Mouse (Mus musculus) megakaryocyte-erythroid progenitor cell, adult 5-6 weeks (primary cell): ENCODE results near the gene Lsm14a. TPM values are rescaled to one million over a fixed set of nuclear protein-coding genes. Genes with fewer than 3 reads are reported as not detected.

ENCODE experiments used
- ATAC-seq: replicated peaks from 2 replicates; pipeline ENCODE4 v1.8.0; 2016; ENCODE audit warnings: mild to moderate bottlenecking, inconsistent platforms; ENCODE audit not compliant: severe bottlenecking, poor library complexity, low FRiP score, low TSS enrichment
- total RNA-seq, 2 experiments: library from RNA; stranded (forward) in 1 of 2; stranded (reverse) in 1 of 2; fragments of 200-1000, 215-1000 nt in 1 of 2; fragments of >200 nt in 1 of 2; fragmentation: Nextera tagmentation in 1 of 2; gene quantifications; 2 replicates each; pipeline ENCODE4 v1.2.3; 2014 to 2017

Gene Lsm14a
- 102 and 120 TPM in 2 replicates for total RNA-seq (2014; fragmentation: Nextera tagmentation)
- total RNA-seq (2017): 77.0 and 82.9 TPM in 2 replicates

DNA sequence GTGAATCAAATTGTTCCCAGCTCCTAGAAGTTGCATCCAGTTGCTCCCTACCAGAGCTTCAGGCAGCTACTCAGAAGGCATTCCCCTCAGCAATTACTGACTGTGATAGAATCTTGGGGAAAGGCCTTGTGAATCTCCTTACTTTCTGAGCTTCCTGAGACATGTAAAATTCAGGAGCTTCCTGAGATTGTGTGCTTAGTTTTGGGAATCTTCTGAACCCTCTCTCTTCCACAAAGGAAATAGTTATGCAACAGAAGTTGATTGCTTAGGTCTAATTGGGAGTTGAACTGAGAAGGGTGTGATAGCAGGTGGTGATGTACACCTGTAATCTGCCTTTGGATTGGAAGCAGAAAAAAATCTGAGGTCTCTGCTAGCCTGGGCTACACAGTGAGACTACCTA lies at the start of gene Lsm14a:
Lsm14a (minus strand) TSS at position 101 of the 400 bp plus-strand sequence.
- no peak for ATAC-seq

DNA sequence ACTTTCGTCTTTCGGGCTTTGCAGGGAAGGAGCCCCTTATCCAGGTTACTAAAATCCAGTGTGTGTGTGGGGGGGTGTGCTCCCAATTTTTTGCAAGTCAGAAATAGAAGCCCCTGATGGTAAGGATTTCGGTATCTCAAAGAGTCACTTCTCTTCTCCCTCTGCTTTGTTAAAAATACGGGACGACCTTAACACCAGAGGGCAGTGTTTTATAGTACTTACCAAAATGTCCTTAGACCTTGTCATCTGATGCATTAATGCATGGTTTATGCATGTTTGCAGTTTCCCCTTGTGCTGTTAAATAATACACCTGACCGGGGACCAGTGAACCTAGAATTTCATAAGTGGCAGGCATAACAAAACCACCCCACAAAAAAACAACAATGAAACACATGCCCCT lies 45.8 kb upstream of the Lsm14a start:
- no peak for ATAC-seq

DNA sequence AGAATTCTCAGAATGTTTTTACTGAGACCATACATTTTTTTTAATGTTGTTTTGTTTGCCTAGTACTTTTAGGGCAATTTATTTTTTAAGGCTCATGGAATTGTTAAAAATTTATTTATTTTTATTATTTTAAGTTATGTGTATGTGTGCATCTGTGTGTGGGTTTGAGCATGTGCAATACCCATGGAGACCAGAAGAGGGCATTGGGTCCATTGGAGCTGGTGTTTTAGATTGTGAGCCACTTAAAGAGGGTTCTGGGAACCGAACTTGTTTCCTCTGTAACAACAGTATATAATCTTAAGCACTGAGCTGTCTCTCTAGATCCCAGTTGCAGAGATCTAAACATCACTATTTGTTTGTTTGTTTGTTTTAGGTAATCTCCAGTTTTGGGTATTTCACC lies 40.5 kb upstream of the Lsm14a start:
- no peak for ATAC-seq

DNA sequence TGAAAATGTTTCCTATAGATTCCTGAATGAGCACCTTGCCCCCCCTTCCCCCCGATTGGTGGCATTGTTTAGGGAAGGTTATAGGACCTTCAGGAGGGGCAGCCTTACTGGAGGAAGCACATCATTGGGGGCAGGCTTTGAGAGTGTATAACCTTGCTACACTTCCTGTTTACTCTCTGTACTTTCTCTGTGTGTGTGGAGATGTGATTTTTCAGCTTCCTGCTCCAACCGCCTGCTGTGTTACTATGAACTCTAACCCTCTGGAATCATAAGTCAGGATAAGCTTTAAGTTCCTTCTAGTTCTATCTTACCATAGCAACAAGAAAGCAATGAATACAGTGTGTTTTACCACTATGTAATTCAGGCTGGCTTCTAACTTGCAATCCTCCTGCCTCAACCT lies 28.1 kb upstream of the Lsm14a start:
- no peak for ATAC-seq

DNA sequence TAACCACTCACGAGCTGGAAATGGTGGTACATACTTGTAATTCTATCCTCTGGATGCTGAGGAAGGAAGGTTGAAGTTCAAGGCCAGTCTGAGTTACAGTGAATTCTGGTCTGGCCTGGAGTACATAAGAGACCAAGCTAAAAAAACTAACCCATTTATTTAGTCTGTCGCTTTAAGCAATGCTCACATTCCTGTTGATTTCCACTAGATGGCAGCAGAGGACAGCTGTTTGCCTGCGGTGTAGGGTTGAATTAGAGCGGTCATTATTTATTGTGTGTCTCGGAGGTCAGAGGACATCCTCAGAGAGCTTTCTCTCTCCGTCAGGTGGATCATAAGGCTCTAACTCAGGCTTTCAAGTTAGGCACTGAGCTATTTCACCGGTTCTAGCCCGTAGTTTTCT lies 14.4 kb upstream of the Lsm14a start:
- peak; percentile 84 for ATAC-seq

DNA sequence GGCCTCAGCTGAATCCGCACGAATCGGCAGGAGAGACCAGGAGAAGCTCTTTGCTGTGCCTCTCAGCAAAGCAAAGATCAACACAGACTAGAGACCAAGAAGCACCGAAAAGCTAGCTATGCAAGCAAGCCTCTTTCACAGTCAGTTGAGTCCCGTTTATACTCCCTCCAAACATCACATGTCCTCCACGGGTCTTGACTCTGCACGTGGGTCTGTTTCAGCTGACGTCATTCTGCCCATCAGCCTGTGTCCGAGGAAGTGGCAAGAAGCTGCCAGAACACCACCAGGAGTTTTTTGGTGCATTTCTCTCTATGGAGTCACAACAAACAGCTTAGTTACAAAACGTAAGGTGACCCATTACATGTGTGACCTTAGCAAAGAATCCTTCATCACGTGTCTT lies 10.8 kb upstream of the Lsm14a start:
- no peak for ATAC-seq

DNA sequence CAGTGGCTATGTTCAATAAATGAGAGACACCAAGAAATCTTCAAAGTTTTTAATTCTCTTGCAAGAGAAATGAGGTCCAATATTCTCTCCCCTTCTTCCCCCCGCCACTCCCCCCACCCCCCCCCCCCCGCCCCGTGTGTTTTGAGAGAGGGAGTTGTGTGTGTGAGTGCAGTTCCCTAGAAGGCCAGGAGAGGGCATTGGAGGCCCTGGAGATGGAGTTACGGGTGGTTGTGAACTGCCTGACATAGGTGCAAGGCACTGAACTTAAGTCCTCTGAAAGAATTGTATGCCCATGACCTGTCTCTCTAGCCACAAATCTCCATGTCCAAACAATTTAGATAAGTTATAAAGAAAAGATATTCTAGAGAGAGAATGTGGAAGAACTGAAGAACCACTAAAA lies 7.0 kb upstream of the Lsm14a start:
- no peak for ATAC-seq

DNA sequence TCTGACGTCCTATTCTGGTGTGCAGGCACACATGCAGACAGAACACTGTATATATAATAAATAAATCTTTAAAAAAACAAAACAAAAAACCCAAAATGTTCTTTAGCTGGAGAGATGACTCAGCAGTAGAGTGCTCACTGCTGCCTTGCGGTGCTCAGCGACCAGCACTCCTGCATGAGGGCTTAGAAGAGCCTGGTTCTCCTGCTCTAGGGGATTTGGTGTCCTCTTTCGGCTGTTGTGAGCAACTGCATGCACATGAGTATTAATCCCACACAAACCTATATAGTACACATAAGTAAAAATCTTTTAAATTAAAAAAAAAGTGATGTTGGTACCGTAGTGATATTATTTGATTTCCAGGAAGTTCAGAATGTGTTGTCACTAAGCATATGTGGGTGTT lies 5.7 kb upstream of the Lsm14a start:
- peak; percentile 68; the same call in 1 of the 2 replicates for ATAC-seq

DNA sequence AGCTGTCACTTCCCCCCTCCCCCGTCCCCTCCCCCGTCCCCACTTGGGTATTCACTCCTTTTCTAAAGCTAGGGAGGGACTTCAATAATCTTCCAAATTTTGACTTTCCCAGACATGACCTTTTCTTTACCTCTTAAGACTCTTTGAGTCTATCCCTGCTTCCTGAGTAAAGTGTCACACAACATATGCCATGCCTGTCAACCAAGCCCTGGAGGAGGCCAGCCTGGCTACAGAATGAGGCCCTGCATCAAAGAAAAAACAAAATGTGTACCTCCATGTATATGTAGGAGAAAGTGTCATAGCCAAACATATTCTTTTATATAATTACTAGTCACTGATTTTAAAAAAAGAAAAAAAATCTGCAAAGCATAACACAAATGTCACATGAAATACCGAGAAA lies 3.7 kb upstream of the Lsm14a start:
- no peak for ATAC-seq

DNA sequence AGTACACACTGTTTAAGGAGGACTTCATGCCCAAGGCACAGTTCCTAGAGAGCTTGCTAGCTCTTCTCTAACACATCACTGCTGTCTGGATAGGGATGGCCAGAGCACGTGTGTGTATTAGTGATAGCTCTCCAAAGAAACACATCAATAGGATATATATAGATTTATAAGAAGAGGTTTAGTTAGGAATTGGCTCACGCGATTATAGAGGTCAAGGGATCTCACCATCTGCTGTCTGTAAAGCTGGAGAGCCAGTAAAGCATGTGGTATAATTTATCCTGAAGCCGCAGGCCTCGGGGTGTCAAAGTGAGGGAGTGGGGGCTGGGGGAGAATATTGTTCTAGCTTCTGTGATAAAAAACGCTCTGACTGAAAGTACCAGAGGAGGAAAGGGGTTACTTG lies 2.6 kb upstream of the Lsm14a start:
- no peak for ATAC-seq

DNA sequence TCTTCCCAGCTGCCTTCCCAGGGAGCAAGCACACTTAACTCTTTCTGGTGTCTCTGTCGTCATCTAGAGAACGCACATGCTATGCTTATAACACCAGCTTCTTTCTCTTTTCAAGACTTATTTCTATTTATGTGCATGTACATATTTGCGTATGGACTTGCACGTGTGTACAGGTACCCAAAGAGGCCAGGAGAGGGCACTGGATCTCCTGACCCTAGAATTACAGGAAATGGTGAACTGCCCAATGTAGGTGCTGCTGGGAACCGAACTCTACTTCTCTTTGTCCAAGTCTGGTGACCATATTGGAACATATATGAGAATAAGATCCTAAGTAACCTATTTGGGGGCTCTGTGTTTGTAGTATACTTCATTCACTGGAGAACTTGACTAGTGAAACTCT lies 1.5 kb upstream of the Lsm14a start:
- ATAC-seq: no peak

DNA sequence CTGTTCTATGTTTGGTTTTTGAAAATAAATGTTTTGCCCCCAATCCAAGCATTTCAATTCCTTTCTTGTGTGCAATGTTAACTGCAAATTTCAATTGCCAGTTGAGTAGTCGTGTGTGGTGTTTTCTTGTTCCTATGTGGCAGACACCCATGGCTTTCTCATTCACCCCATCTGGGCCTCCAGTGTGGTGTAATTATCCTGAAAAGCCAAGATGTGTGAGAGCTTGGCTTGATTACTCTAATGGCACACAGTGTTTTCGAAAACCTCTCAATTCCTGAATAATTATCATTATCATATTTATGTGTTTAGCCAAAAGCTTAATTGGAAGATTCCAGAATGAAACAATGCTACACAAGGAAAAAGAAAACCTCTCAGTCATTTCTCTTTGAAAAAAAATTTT lies 976 bp upstream of the Lsm14a start:
- no peak for ATAC-seq

DNA sequence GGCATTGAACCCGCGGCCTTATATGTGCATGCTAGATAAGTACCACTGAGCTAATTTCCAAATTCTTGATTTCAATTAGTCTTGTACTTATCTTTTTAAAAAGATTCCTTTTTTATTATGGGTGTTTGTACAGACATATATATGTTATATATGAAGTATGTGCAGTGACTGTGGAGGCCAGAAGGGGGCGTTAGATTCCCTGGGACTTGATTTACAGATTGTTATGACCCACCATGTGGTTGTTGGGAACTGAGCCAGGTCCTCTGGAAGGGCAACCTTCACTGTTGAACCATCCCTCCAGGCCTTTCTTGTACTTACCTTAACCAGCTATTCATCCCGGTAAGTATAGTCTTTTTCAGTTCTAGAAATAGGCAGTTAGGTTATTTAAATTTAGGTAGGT lies 780 bp downstream of the Lsm14a start:
- ATAC-seq: no peak

DNA sequence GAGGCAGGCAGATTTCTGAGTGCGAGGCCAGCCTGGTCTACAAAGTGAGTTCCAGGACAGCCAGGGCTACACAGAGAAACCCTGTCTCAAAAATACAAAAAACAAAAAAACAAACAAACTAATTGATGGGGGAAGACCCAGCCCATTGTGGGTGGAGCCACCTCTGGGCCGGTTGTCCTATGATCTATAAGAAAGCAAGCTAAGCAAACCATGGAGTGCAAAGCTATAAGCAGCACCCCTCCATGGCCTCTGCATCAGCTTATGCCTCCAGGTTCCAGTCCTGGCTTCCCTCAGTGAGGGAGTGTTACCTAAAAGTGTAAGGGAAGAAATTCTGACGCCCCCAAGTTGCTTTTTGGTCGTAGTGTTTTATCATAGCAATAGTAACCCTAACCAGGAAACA lies 1.4 kb downstream of the Lsm14a start:
- ATAC-seq: no peak

DNA sequence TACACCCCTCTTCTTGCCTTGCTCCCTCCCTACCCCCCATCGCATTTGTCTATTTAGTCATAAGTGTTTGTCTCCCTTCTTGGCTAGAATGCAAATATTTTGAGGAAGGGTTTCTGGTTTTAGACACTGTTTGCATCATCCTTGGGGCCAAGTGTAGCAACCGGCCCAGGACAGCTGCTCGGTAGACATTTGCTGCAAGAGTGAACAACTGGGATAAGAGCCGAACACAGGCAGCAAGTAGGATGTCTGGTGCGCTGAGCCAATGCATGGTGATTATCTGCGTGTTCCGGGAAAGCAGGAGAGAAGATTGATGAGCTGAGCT lies 2.3 kb downstream of the Lsm14a start:
- no peak for ATAC-seq

DNA sequence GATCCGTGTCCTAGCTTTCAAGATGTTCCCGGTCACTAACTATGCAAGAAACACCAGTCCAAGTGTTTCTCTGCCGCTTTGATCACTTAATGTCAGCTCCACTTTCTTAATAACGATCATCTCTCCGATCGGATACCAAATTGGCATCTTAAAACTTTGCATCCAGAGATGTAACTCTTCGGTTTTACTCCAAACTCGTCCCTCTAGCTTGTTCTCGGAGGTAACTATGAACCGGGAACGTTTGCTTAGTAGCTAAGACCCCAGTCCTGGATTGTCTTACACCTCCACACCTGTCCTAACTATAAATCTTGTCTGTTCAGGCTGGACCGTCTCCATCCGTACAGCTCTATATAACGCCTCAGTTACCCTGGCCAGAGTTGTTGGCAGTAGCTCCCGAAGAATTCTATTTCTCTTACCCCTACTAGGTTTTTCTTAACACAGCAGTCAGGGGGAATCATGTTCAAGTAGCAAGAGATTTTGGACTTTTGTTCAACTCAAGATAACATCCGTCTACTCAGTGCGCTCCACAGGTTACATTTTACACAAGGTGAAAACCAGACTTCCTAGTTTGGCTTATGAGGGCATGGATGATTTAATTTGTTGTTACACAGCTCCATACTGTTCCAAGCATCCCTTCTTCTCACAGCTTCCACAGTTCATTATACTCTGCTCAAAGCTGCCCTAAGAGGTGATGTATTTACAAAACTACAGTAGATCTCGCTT lies 2.8 kb downstream of the Lsm14a start:
- ATAC-seq: no peak

DNA sequence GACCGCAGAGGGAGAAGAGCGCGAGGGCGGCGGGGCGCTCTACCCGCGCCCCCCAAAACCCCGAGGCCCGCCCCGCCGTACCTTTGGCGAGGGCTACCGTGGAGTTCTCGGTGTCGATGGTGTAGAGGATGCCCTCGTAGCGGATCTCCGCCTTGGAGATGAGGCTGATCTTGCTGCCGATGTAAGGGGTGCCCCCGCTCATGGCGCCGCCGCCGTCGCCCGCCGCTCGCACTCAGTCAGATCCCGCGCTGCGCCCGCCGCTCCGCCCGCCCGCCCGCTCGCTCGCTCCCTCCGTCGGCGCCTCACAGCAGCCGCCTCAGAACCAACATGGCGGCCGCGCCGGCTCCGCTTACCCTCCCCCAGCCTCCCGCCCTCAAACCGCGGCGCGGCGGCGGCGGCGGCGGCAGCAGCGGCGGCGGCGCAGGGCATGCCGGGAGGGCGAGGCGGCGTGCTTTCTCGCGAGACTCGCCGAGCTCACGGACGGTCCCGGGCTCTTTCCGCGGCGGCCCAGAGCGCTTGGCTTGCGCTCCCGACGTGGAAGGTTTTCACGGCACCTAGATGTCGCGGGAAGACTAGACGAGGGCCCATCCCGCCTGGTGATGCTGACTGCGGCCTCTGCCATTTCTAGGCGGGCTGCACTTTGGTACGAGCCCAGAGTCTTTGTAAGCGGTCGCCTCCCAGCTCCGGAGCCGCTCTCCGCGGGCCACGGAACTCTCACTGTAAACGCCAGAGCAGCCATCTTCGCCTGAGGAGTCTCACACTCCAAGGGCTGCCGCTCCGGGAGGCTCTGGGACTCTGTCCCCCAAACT lies 3.6 kb downstream of the Lsm14a start:
- ATAC-seq: peak; percentile 88

DNA sequence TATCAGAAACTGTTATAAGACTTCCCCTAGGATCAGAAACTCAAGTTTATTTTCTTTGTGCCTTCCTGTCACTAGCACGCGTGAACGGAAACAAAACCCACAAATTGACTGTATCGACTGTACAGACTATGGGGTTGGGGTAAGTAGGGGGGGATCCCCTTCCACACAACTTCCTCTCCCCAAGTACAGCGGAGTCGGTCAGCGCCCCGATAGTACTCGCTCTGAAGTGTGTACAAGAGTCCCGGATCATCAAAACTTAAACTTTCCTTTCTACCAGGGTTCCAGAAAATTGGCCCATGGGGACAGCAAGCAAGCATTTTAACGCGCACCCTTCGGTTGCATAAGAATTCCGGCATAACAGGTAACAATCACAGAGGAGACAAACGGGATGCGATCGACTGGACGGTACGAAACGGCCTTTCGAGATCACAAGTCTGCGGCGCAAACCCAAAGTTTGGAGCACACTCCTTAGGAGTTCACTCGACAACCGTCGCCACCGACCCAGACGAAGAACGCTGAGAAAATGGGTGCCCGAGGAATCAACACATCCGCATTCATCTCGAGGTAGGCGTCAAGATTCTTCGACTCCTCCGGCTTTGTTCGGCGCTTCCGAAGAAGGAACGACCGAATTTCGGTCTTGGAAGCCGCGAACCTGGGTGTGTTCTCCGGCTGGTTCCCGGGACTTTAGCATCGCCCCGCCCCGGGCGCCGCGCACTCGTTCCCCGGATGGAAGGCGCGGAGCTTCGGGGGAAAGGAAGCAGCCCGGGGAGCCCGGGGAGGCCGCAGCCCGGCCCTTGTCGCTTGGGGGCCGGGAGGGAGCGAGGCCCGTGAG lies 4.5 kb downstream of the Lsm14a start:
- ATAC-seq: peak; percentile 18

DNA sequence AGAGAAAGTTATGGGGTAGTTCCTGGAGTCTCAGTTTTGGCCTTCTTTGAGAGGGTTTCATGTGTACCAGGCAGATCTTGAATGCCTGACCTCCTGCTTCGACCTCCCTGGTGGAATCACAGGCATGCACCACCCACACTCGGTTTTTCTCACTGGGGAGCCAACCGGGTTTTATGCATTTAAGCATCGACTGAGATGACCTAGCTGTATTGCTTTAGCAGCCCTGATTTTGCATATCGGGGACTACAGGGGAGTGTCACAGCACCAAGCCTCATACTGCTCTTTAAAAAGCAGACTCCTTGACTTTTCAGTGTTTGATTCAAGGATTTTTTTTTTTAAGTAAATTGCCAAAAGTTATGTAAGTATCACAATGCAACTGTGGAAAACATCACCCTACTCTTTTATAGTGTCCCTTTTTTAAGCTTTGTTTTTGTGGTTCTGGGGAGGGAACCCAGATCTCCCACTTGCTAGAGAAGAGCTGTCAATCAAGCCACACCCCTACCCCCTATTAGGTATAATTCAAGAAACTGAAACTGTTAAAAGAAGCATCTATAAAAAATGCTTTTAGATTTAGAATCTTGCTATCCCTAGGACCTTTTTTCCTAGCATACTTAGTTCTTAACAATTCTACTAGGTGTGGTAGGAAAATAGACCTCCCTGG lies 5.2 kb downstream of the Lsm14a start:
- ATAC-seq: 0 out of 2 replicates have a peak, but pooled peaks have one; percentile 10

DNA sequence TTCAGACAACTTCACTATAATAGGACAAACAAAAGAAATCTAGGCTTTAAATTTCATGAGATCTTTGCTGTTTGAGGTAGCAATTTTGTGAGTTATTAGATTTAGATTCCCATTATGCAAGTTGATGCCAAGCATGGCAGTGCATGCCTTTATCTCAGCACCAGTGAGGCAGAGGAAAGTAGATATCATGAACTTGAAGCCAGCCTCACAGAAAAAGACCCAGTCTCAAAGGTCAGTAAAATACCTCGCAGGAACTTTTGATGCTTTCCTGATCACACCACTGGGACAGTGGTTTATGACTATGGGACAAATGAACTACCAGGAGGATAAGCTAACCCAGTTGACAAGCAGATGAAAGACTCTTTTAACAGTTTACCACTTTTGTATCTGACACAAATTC lies 10.3 kb downstream of the Lsm14a start:
- ATAC-seq: peak; percentile 56; the same call in 1 of the 2 replicates
